Mouse (Mus musculus) layer of hippocampus, adult 18-20 months (tissue): ENCODE measurements at regions not wholly inside any gene's neighbourhood (a gene's known extent, or its start where the extent isn't known, plus 50 kb on each side); places are given as distances from the start of the nearest gene placed in this dataset.

Experiments
- DNase-seq, 2 experiments: peaks; one replicate each; pipeline ENCODE4 v3.0.0; 2022; ENCODE audit warnings: low spot score in 2 of 2

DNA sequence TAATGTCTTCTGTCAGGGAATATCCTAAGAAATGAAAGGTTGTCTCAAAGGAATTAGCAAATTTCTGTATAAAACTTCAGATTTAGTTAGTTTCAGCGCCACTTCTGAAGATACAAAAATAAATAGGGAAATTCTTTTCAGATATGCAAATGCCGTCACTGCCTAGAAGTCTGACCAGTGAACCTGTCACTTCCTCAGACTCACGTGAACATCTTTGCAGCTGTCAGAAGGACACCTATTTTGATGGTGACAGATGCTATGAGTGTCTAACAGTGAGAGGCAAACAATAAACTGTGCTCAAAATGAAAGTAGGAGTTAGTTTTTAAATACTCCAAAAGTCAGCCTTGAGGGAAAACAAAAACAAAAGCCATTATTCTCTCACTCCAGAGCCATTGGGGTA, 57.5 kb upstream of the Igf1r start:
- no peak for DNase-seq

GRCm38 (mm10) chr7:67892917-67893316, 59.7 kb upstream of the Igf1r start:
- no peak for DNase-seq

DNA sequence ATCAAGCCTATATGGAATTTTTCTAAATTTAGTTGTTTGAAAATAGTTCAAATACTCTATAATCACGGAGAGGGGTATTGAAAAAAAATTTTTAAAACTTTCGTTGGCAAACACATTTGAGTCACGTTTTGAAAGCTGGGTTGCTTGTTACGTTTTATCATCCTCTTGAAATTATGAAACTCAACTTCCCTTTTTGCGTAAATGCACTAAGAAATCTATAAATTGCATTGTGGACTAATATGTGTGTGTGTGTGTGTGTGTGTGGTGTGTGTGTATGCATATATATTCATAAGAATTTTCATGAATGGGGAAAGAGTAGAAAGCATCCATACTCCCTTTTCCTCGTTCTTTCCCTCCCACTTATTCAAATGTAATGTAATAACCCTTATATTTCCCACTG, 69.6 kb upstream of the Igf1r start:
- no peak for DNase-seq

DNA sequence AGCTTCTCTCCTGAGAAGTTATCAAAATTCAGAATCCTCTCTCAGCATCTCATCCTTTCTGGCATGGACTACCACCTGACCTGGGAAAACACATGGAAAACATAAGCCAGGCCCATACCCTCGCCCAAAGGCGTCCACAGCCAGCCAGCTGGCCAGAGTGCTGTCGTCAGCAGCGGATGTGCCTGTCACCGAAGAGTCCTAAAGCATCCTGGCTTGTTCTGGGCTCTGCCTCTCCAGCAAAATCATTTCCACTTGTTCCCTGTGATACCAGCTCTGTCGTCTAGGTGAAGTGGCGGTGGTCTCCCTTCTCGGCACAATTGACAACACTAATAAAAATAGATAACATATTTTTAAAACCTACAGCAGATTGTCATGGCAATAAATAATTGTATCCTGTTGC, 70.0 kb upstream of the Igf1r start:
- DNase-seq = peak in 1 of 2 experiments; percentile 13

DNA sequence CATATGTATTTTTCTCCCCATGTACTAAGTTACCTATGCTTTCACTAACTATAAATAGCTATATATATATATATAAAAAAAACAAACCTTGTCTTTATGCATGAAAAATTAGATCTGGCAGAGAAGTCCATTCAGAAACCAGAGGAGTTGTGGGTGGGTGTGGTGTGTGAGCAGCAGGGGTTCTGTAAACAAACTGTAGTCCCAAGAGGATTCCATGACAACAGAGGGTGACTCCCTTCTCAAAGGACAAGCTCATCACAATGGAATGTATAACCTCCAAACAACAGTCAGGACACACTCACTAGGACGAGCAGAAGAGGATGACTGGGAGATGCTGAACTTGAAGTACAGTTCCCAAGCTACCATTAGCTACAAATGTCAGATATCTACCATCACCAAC, 74.4 kb upstream of the Igf1r start:
- no peak for DNase-seq

GRCm38 (mm10) chr7:67877587-67877986, 75.0 kb upstream of the Igf1r start:
- no peak for DNase-seq

DNA sequence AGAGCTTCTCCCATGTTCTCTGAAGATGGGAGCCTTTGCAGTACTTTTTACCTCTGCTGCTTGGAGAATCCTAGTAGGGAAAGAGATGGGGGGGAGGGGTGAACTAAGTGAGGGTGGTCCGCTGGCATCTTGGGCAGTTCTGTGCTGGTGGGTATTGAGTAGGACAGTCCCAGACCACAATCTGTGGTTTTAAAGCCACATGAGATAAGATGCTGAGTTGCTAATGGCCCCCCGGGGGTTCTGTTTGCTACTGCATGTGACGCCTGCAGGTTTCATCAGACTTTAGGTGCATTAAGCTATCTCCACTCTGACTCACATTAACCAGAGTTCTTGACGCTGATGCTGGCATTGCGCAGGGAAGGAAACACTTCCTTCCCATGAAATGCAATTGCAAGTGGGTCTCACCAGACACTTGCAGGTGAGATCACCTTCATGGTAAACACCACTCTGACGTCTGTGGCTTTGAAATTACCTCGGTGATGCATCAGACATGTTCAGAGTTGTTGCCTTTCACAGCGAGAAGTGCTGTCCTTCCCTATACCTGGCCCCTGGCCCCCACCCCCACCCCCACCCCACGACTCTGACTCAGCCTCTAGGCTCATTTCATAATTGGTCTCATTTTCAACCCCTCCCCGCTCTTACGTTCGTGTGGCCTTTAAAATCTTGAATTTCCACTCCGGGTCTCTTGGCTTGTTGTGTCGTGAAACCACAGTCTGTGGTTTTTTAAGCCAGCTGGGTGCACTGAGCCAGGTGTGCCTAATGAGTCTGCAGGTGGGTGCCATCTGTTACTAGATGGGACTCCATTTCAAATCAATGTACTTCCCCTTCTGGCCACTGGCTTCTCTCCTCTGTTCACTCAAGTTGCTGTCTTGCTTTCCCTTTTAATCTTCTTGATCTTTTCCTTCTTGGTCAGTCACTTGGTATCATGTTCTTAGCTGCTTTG, 94.8 kb upstream of the Synm start:
- no peak for DNase-seq

GRCm38 (mm10) chr7:67852859-67853258, 93.3 kb upstream of the Synm start:
- no peak for DNase-seq

DNA sequence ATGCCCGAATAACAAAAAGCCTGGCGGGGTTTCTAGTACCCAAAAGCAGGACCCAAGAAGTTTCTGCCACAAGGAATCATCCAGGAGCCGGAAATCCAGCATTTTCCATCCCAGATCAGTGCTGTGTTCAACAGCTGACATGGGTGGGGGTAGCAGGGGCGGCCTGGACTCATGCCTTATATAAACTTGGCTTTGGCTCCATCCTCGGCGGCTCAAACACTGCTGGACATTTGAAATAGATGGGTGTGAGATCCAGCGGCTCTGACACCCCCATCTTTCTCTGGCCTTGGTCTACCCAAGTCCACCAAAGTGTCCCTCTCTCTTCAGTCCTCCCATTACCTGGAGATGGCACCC, 89.9 kb upstream of the Synm start:
- no peak for DNase-seq

GRCm38 (mm10) chr7:67848589-67849508, 89.3 kb upstream of the Synm start:
- DNase-seq = peak; percentile 36 to 71

GRCm38 (mm10) chr7:67846796-67847195, 87.3 kb upstream of the Synm start:
- no peak for DNase-seq

GRCm38 (mm10) chr7:67836984-67837383, 77.4 kb upstream of the Synm start:
- DNase-seq = no peak

DNA sequence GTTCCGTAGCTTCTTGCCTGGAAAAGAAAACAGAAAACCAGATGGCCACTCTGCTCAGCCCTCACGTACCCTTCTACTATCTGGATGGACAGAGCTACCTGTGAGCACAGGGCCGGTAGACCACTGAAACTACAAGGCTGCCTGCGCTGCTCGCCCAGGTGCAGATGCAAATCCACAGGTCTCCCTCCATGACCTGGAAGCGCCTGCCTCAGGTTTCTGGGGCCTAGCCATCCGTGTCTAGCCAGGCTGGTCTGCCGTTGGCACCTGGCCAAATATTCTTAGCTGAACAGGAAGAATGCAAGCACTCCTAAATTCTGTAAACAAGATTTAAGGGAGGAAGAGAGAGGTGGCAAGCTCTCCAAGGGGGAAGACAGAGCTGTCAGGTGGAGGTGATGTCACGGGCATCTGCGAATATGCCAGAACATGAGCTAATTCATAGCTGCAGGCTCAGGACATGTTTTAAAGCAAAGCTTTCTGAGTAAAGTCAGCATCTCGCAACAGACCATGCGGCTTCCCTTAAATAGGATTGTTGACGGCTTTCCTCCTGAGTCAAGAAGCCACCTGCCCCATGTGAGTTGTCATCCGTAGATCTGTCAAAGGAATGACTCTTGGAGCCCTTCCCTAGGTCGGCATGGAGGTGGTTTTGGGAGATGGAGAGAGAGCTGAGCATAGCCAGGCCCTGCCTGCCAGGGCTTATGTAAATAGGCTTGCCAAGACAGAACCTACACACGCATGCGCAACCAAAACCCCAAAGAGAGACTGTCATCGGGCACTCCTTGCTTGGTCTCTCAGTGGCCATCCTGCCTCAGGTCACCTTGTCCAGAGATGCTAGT, 76.8 kb upstream of the Synm start:
- DNase-seq = no peak

DNA sequence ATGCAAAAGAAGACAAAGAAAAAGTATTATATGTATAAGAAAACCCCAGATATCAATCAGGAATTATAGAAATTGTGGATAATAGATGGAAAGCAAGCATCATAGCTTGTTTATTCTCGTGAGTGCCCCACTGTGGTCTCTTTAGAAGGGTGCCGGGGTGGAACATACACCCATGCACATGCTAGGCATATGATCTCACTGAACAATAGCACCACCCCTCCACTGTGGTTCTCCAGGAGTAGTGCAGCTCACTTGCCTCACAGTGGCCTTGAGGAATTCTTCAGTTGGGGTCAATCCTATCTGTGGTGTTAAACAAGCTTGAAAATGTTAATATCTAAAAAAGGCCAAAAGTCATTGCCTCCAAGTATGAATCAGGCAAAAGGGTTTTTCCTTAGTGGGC, 72.2 kb upstream of the Synm start:
- DNase-seq = no peak

GRCm38 (mm10) chr7:67827386-67827785, 67.8 kb upstream of the Synm start:
- no peak for DNase-seq

DNA sequence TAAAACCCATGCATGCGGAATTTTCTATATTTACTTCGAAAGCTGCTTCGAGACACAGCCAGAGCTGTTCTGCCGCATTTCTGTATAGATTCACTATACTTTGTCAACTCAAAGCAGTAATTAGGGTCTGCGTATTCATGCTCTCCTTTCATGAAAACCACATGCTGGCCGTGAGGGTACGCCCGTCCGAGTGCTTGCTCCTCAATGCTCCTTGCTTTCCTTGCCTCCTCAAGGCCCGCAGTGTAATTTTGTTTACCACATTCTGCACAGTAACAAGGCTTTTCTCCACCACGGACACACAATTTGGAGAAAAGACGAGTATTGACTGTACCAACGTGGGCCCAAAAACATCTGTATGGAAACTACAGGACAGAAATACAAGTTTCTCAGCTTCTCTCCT, 67.4 kb upstream of the Synm start:
- DNase-seq = no peak

- DNase-seq = no peak
Observed at GRCm38 (mm10) chr7:67826368-67826767, 66.8 kb upstream of the Synm start.

DNA sequence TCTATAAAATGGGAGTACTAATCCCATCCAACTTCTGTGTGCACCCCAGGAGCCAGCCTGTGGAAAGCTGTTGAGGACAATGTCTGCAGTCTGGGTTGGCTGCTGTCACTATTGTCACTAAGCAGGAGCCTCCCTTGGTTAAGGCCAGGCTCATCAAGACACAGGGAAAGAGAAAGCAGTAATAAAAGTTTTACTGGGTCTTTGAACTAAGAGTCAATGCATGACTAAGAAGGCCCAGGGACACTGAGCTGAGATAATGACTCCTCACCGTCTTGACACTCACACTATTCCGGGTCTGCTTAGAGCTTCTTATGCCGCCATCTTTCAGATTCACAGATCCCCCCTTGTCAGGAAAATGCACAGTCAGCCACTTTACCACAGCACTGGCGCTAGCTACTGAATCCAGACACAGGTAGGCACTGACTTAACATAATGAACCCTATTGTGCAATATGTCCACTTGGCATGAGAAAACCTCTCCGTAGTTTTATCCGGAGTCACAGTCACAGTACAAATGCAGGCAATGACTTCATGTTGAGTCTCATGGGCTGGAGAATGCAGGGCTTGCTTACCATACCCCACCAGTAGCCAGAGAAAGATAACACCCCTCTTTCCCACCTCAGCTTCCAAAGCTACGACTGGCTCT, 66.2 kb upstream of the Synm start:
- no peak for DNase-seq

GRCm38 (mm10) chr7:67823943-67824645, 64.6 kb upstream of the Synm start:
- DNase-seq = no peak

- no peak for DNase-seq
Observed at GRCm38 (mm10) chr7:67819551-67819950, 60.0 kb upstream of the Synm start.
